Comparison of ENCODE assay signal across 9 mouse cellular contexts in genomic region chr4:129641756-129642155, GRCm38 (mm10). TPM values are rescaled to one million over a fixed set of nuclear protein-coding genes. Genes with fewer than 3 reads are reported as not detected.
DNase-seq lines count a peak whose midpoint lies in the region; ATAC-seq and TF ChIP-seq lines count a peak whose summit lies in the region.
"Had no signal": no experiment of that assay in that cellular context is flagged by ENCODE, and none has a peak within 500 bp of the region (broad histone marks: within the 10 kb centered on the region; RNA-seq: fewer than 3 reads in every experiment).

No protein-coding gene starts in this region.

- TF ChIP-seq CTCF in cerebellum, adult 2 months (IDR thresholded peaks at IDR 0.05; ENCODE audit: borderline replicate concordance, insufficient read depth, low read depth, low read length): no peak

- intact Hi-C loops in left cerebral cortex, postnatal 10 days (cut with DNase I): no loop called here

- peaks cover 12% of the 10 kb centered on the region for H3K4me1 ChIP-seq in cerebellum, adult 2 months (ENCODE audit: control insufficient read depth, insufficient read depth, low read length)
- peaks cover 48% of the 10 kb centered on the region for H3K4me1 ChIP-seq in megakaryocyte, embryonic 14.5 days
- H3K4me1 ChIP-seq in intestine, embryonic 15.5 days (replicated peaks): peaks cover 11% of the 10 kb centered on the region
- peaks cover 37% of the 10 kb centered on the region for H3K4me1 ChIP-seq in neural tube, embryonic 13.5 days (replicated peaks)

- no peak overlapping the region for H3K4me3 ChIP-seq in cerebellum, adult 2 months (replicated peaks; ENCODE audit: insufficient read depth, low read depth, low read length)
- H3K4me3 ChIP-seq in megakaryocyte, embryonic 14.5 days (replicated peaks): peak overlapping the region; percentile 95
- H3K4me3 ChIP-seq in intestine, embryonic 15.5 days (replicated peaks): no peak overlapping the region
- peak overlapping the region; percentile 55; the same call in 1 of the 2 replicates for H3K4me3 ChIP-seq in neural tube, embryonic 13.5 days

- ATAC-seq in cerebellum, adult (ENCODE audit: insufficient number of reproducible peaks, low FRiP score, low TSS enrichment): no peak
- ATAC-seq in megakaryocyte, adult 5-6 weeks (ENCODE audit: poor library complexity, severe bottlenecking): no peak
- no peak for ATAC-seq in intestine, embryonic 15.5 days
- no peak for ATAC-seq in neural tube, embryonic 13.5 days (ENCODE audit: low read depth)

- H3K4me2 ChIP-seq in intestine, embryonic 15.5 days (replicated peaks): peak overlapping the region; percentile 69; the same call in 1 of the 2 replicates
- H3K4me2 ChIP-seq in neural tube, embryonic 13.5 days: peak overlapping the region; percentile 73

- WGBS in cerebellum, adult 2 months: 26% methylated on average over 5 of the region's 5 CpGs
- WGBS in intestine, embryonic 15.5 days: 41% methylated on average over 5 of the region's 5 CpGs
- 36% methylated on average over 5 of the region's 5 CpGs for WGBS in neural tube, embryonic 13.5 days

- no peaks in the 10 kb centered on the region for H3K9me3 ChIP-seq in megakaryocyte, embryonic 14.5 days
- no peaks in the 10 kb centered on the region for H3K9me3 ChIP-seq in intestine, embryonic 15.5 days
- H3K9me3 ChIP-seq in neural tube, embryonic 13.5 days: no peaks in the 10 kb centered on the region

- peak; percentile 17 to 41 for DNase-seq in cerebellum, adult 2 months
- DNase-seq in left cerebral cortex, postnatal 10 days (ENCODE audit: extremely low spot score in 1 of 2, low spot score in 2 of 2): no peak
- no peak for DNase-seq in cerebellum, postnatal 4 days (ENCODE audit: low spot score in 2 of 2)
- DNase-seq: B cell, adult 2 months had no signal

- peaks cover 62% of the 10 kb centered on the region for H3K36me3 ChIP-seq in megakaryocyte, embryonic 14.5 days (replicated peaks; ENCODE audit: low read length)
- peaks cover 23% of the 10 kb centered on the region for H3K36me3 ChIP-seq in intestine, embryonic 15.5 days
- H3K36me3 ChIP-seq in neural tube, embryonic 13.5 days: peaks cover 50% of the 10 kb centered on the region

- no peak overlapping the region; the same call in 1 of the 2 replicates for H3K27ac ChIP-seq in cerebellum, adult 2 months (ENCODE audit: insufficient read depth, low read length)
- no peak overlapping the region for H3K27ac ChIP-seq in intestine, embryonic 15.5 days
- no peak overlapping the region for H3K27ac ChIP-seq in neural tube, embryonic 13.5 days (replicated peaks)

- no peaks in the 10 kb centered on the region for H3K27me3 ChIP-seq in cerebellum, adult 2 months (ENCODE audit: control insufficient read depth, insufficient read depth, low read length)
- H3K27me3 ChIP-seq in megakaryocyte, embryonic 14.5 days (replicated peaks): no peaks in the 10 kb centered on the region
- no peaks in the 10 kb centered on the region for H3K27me3 ChIP-seq in intestine, embryonic 15.5 days (replicated peaks)
- H3K27me3 ChIP-seq in neural tube, embryonic 13.5 days: no peaks in the 10 kb centered on the region

- no peak overlapping the region for H3K9ac ChIP-seq in intestine, embryonic 15.5 days
- H3K9ac ChIP-seq in neural tube, embryonic 13.5 days: peak overlapping the region; percentile 41; the same call in 1 of the 2 replicates

- no peak for TF ChIP-seq POLR2A in cerebellum, adult 2 months (IDR thresholded peaks at IDR 0.05; ENCODE audit: borderline replicate concordance, insufficient read depth, low read length)

RNA-seq across cellular contexts. Expression of gene Txlna, which starts 0.9 kb away (rescaled TPM):
- 40.0 and 40.6 TPM in 2 replicates for polyA plus RNA-seq in cerebellum, adult 2 months (2012; rRNA removed)
- 17.9 and 24.0 TPM in 2 replicates for polyA plus RNA-seq in megakaryocyte, embryonic 14.5 days (2012; ENCODE audit: insufficient read depth, low replicate concordance)
- 14.6 and 16.3 TPM in 2 replicates for total RNA-seq in megakaryocyte, adult 5-6 weeks (2015)
- 55.8 and 68.1 TPM in 2 replicates for total RNA-seq in megakaryocyte, adult 5-6 weeks (2017)
- 57.4 and 60.8 TPM in 2 replicates for polyA plus RNA-seq in intestine, embryonic 15.5 days (2015; fragmentation: Nextera tagmentation; extraction: Ambion mirVana)
- 47.6 and 55.2 TPM in 2 replicates for polyA plus RNA-seq in neural tube, embryonic 13.5 days (2015; fragmentation: Nextera tagmentation; extraction: Ambion mirVana)
- 10 to 100 TPM; 33.7 to 39.4 TPM for total RNA-seq in left cerebral cortex, postnatal 10 days (2021)

RNA-seq across cellular contexts. Expression of gene Ccdc28b, which starts 18.0 kb away (rescaled TPM):
- polyA plus RNA-seq in cerebellum, adult 2 months (2012; rRNA removed): 184 and 201 TPM in 2 replicates
- 32.9 and 39.7 TPM in 2 replicates for polyA plus RNA-seq in megakaryocyte, embryonic 14.5 days (2012; ENCODE audit: insufficient read depth, low replicate concordance)
- 49.7 and 68.6 TPM in 2 replicates for total RNA-seq in megakaryocyte, adult 5-6 weeks (2015)
- total RNA-seq in megakaryocyte, adult 5-6 weeks (2017): 77.2 and 89.0 TPM in 2 replicates
- polyA plus RNA-seq in intestine, embryonic 15.5 days (2015; fragmentation: Nextera tagmentation; extraction: Ambion mirVana): 37.9 and 44.4 TPM in 2 replicates
- 140 and 143 TPM in 2 replicates for polyA plus RNA-seq in neural tube, embryonic 13.5 days (2015; fragmentation: Nextera tagmentation; extraction: Ambion mirVana)
- total RNA-seq in left cerebral cortex, postnatal 10 days (2021): 100 to 1,000 TPM; 123 to 130 TPM

RNA-seq across cellular contexts. Expression of gene Iqcc, which starts 22.9 kb away (rescaled TPM):
- polyA plus RNA-seq in cerebellum, adult 2 months (2012; rRNA removed): 37.1 and 40.6 TPM in 2 replicates
- 9.7 TPM in 1 of 2 replicates, not detected in the other for polyA plus RNA-seq in megakaryocyte, embryonic 14.5 days (2012; ENCODE audit: insufficient read depth, low replicate concordance)
- 14.3 and 16.6 TPM in 2 replicates for total RNA-seq in megakaryocyte, adult 5-6 weeks (2015)
- total RNA-seq in megakaryocyte, adult 5-6 weeks (2017): 6.4 and 7.4 TPM in 2 replicates
- 24.9 and 26.7 TPM in 2 replicates for polyA plus RNA-seq in intestine, embryonic 15.5 days (2015; fragmentation: Nextera tagmentation; extraction: Ambion mirVana)
- 34.7 and 35.1 TPM in 2 replicates for polyA plus RNA-seq in neural tube, embryonic 13.5 days (2015; fragmentation: Nextera tagmentation; extraction: Ambion mirVana)
- total RNA-seq in left cerebral cortex, postnatal 10 days (2021): 10 to 100 TPM; 29.3 to 31.5 TPM

RNA-seq across cellular contexts. Expression of gene Dcdc2b, which starts 27.7 kb away (rescaled TPM):
- polyA plus RNA-seq in cerebellum, adult 2 months (2012; rRNA removed): 8.8 and 10.6 TPM in 2 replicates
- 0.46 TPM in 1 of 2 replicates, not detected in the other for polyA plus RNA-seq in megakaryocyte, embryonic 14.5 days (2012; ENCODE audit: insufficient read depth, low replicate concordance)
- 1.0 and 3.5 TPM in 2 replicates for total RNA-seq in megakaryocyte, adult 5-6 weeks (2015)
- not detected in 2 replicates for total RNA-seq in megakaryocyte, adult 5-6 weeks (2017)
- polyA plus RNA-seq in intestine, embryonic 15.5 days (2015; fragmentation: Nextera tagmentation; extraction: Ambion mirVana): 1.1 and 2.1 TPM in 2 replicates
- polyA plus RNA-seq in neural tube, embryonic 13.5 days (2015; fragmentation: Nextera tagmentation; extraction: Ambion mirVana): 2.8 and 3.5 TPM in 2 replicates
- total RNA-seq in left cerebral cortex, postnatal 10 days (2021): 1 to 10 TPM; 3.0 to 3.2 TPM

RNA-seq across cellular contexts. Expression of gene Kpna6, which starts 30.8 kb away (rescaled TPM):
- 55.3 and 56.9 TPM in 2 replicates for polyA plus RNA-seq in cerebellum, adult 2 months (2012; rRNA removed)
- 6.8 and 9.0 TPM in 2 replicates for polyA plus RNA-seq in megakaryocyte, embryonic 14.5 days (2012; ENCODE audit: insufficient read depth, low replicate concordance)
- total RNA-seq in megakaryocyte, adult 5-6 weeks (2015): 17.4 and 25.4 TPM in 2 replicates
- total RNA-seq in megakaryocyte, adult 5-6 weeks (2017): 20.7 and 21.6 TPM in 2 replicates
- 14.1 and 14.2 TPM in 2 replicates for polyA plus RNA-seq in intestine, embryonic 15.5 days (2015; fragmentation: Nextera tagmentation; extraction: Ambion mirVana)
- polyA plus RNA-seq in neural tube, embryonic 13.5 days (2015; fragmentation: Nextera tagmentation; extraction: Ambion mirVana): 14.7 and 16.2 TPM in 2 replicates
- 10 to 100 TPM; 91.3 to 91.4 TPM for total RNA-seq in left cerebral cortex, postnatal 10 days (2021)

Comparison
In these comparisons a context has a peak if more than half of its experiments do, and no peak if none do; other contexts are left out.
1. DNase-seq: peak in cerebellum, adult 2 months (2 of 2); none in left cerebral cortex, postnatal 10 days (0 of 2) and cerebellum, postnatal 4 days (0 of 2).
2. H3K4me3 ChIP-seq: peak in megakaryocyte, embryonic 14.5 days (single experiment) and neural tube, embryonic 13.5 days (single experiment); none in cerebellum, adult 2 months (single experiment) and intestine, embryonic 15.5 days (single experiment).